ENCODE assay signal across 11 mouse cellular contexts in the genomic region with DNA sequence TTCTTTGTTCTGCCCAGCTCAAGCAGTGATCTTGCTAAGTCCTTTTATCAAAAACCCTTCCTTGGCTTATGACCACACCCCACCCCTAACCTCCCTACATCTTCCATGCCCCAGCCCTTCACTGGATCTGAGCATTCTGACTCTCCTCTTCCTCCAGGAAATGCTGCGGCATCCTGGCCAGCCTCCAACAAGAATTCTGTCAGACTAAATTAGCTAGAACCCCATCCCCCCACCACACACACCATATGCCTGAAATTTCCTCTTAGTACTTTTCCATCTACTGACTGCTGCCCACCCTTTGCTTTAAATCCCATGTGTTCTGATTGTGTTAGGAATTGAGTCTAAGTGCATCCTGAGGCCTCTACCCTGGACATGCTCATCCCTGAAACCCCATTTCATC. TPM values are rescaled to one million over a fixed set of nuclear protein-coding genes. Genes with fewer than 3 reads are reported as not detected.
DNase-seq lines count a peak whose midpoint lies in the region; ATAC-seq and TF ChIP-seq lines count a peak whose summit lies in the region.
"Had no signal": no experiment of that assay in that cellular context is flagged by ENCODE, and none has a peak within 500 bp of the region (broad histone marks: within the 10 kb centered on the region; RNA-seq: fewer than 3 reads in every experiment).

No protein-coding gene starts in this region.

- H3K4me3 ChIP-seq in gastrocnemius, adult 2 months, result no peak overlapping the region
- H3K4me3 ChIP-seq in midbrain, embryonic 16.5 days (ENCODE audit: low read depth, low read length), result no peak overlapping the region
- no peak overlapping the region for H3K4me3 ChIP-seq in hindbrain, embryonic 14.5 days (replicated peaks; ENCODE audit: low read length)

- no peak overlapping the region for H3K4me2 ChIP-seq in midbrain, embryonic 16.5 days (ENCODE audit: low read length)
- H3K4me2 ChIP-seq in hindbrain, embryonic 14.5 days (replicated peaks), result no peak overlapping the region

- no peaks in the 10 kb centered on the region for H3K36me3 ChIP-seq in midbrain, embryonic 16.5 days (ENCODE audit: control insufficient read depth, insufficient read depth, low read length)
- no peaks in the 10 kb centered on the region for H3K36me3 ChIP-seq in hindbrain, embryonic 14.5 days (replicated peaks; ENCODE audit: control insufficient read depth, insufficient read depth)

- ATAC-seq in midbrain, embryonic 16.5 days, result no peak
- no peak for ATAC-seq in hindbrain, embryonic 14.5 days (ENCODE audit: low FRiP score)

- DNase-seq in gastrocnemius, adult 2 months, result peak; percentile 21
- no peak for DNase-seq in gastrocnemius, postnatal 36 days
- DNase-seq in lung, postnatal 10 days, result peak; percentile 11
- DNase-seq in lung, postnatal 14 days, result no peak
- DNase-seq in gastrocnemius, postnatal 25 days, result peak; percentile 6
- peak; percentile 52 to 59 for DNase-seq in right cerebral cortex, postnatal 10 days (ENCODE audit: low spot score in 2 of 2)
- no peak for DNase-seq in hindbrain, embryonic 14.5 days (ENCODE audit: low spot score)
- DNase-seq: embryo, embryonic 11 days; thymus, adult 18-20 months had no signal

- no peak overlapping the region for H3K9ac ChIP-seq in midbrain, embryonic 16.5 days (ENCODE audit: low read depth, low read length)
- H3K9ac ChIP-seq in hindbrain, embryonic 14.5 days, result no peak overlapping the region
- H3K9ac ChIP-seq: liver, embryonic 14.5 days had no signal

- intact Hi-C loops in gastrocnemius, adult 2 months (cut with DNase I), result no loop called here
- intact Hi-C loops in gastrocnemius, postnatal 36 days (cut with DNase I), result no loop called here

- H3K4me1 ChIP-seq in midbrain, embryonic 16.5 days (ENCODE audit: control insufficient read depth, insufficient read depth, low read length), result no peaks in the 10 kb centered on the region
- no peaks in the 10 kb centered on the region for H3K4me1 ChIP-seq in hindbrain, embryonic 14.5 days (replicated peaks; ENCODE audit: control insufficient read depth, insufficient read depth, low read length)

- H3K9me3 ChIP-seq in midbrain, embryonic 16.5 days (replicated peaks; ENCODE audit: control insufficient read depth, low read length, poor library complexity, severe bottlenecking), result no peaks in the 10 kb centered on the region
- no peaks in the 10 kb centered on the region for H3K9me3 ChIP-seq in hindbrain, embryonic 14.5 days (ENCODE audit: control insufficient read depth, low read length)

- WGBS in midbrain, embryonic 16.5 days, result 90% methylated on average over 1 of the region's 1 CpGs
- WGBS in hindbrain, embryonic 14.5 days, result 84% methylated on average over 1 of the region's 1 CpGs

- peaks cover 5% of the 10 kb centered on the region; the same call in 1 of the 2 replicates for H3K27me3 ChIP-seq in midbrain, embryonic 16.5 days (ENCODE audit: control insufficient read depth, insufficient read depth, low read depth, low read length)
- peaks cover 28% of the 10 kb centered on the region for H3K27me3 ChIP-seq in hindbrain, embryonic 14.5 days (ENCODE audit: control insufficient read depth, insufficient read depth, low read length)

- TF ChIP-seq CTCF in gastrocnemius, adult 2 months (IDR thresholded peaks at IDR 0.05), result no peak

- H3K27ac ChIP-seq in gastrocnemius, adult 2 months, result no peak overlapping the region
- no peak overlapping the region for H3K27ac ChIP-seq in midbrain, embryonic 16.5 days (ENCODE audit: low read length)
- H3K27ac ChIP-seq in hindbrain, embryonic 14.5 days, result no peak overlapping the region
- H3K27ac ChIP-seq: liver, embryonic 14.5 days had no signal

RNA-seq across cellular contexts. Expression of a gene that starts 1.3 kb away (rescaled TPM):
- total RNA-seq in gastrocnemius, adult 2 months (2021), result under 1 TPM; 0.43 to 0.70 TPM
- total RNA-seq in gastrocnemius, postnatal 36 days (2021), result under 1 TPM; 0.51 to 0.81 TPM
- under 1 TPM; 0.51 to 0.86 TPM for total RNA-seq in gastrocnemius, postnatal 25 days (2021)
- polyA plus RNA-seq in midbrain, embryonic 16.5 days (2015; fragmentation: Nextera tagmentation; extraction: Ambion mirVana), result 0.16 and 0.33 TPM in 2 replicates
- polyA plus RNA-seq in hindbrain, embryonic 14.5 days (2014; fragmentation: Nextera tagmentation; extraction: Ambion mirVana), result 0.86 and 0.91 TPM in 2 replicates

RNA-seq across cellular contexts. Expression of a gene that starts 53.5 kb away (rescaled TPM):
- 1 to 10 TPM; 1.3 to 2.5 TPM for total RNA-seq in gastrocnemius, adult 2 months (2021)
- 1 to 10 TPM; 1.6 to 2.4 TPM for total RNA-seq in gastrocnemius, postnatal 36 days (2021)
- 1 to 10 TPM; 1.8 to 2.5 TPM for total RNA-seq in gastrocnemius, postnatal 25 days (2021)
- 7.9 and 8.3 TPM in 2 replicates for polyA plus RNA-seq in midbrain, embryonic 16.5 days (2015; fragmentation: Nextera tagmentation; extraction: Ambion mirVana)
- polyA plus RNA-seq in hindbrain, embryonic 14.5 days (2014; fragmentation: Nextera tagmentation; extraction: Ambion mirVana), result 14.7 and 20.6 TPM in 2 replicates

Comparison
In these comparisons a context has a peak if more than half of its experiments do, and no peak if none do; other contexts are left out.
1. DNase-seq: peak in gastrocnemius, adult 2 months (single experiment), lung, postnatal 10 days (single experiment), gastrocnemius, postnatal 25 days (single experiment) and right cerebral cortex, postnatal 10 days (2 of 2); none in gastrocnemius, postnatal 36 days (0 of 2), lung, postnatal 14 days (single experiment) and hindbrain, embryonic 14.5 days (single experiment).